Mouse (Mus musculus) midbrain, postnatal 0 days (tissue): ENCODE results near the gene Dvl3. TPM values are rescaled to one million over a fixed set of nuclear protein-coding genes. Genes with fewer than 3 reads are reported as not detected.
A peak's percentile ranks its signal among the peaks of the same experiment; 100 is the strongest.

Source experiments
- ATAC-seq: fragments of 200-750 bp; cut with Nextera tagmentation; 2 replicates; pipeline ENCODE4 v1.8.0; 2017; ENCODE audit warnings: moderate number of reproducible peaks, mild to moderate bottlenecking, moderate TSS enrichment, moderate library complexity; ENCODE audit not compliant: low FRiP score
- DNase-seq: peaks from one replicate; pipeline ENCODE4 v3.0.0-alpha.2; 2015; ENCODE audit warnings: low spot score
- H3K27ac ChIP-seq: fragments of 300-500 bp; sonication (generic); 2 replicates; pipeline ENCODE4 v1.5.1; 2014; ENCODE audit warnings: low read depth, mild to moderate bottlenecking, low read length, mixed read lengths
- H3K27me3 ChIP-seq: fragments of 300-500 bp; sonication (generic); 2 replicates; pipeline ENCODE4 v1.6.1; 2014; ENCODE audit warnings: low read length, control low read depth, mixed read lengths; ENCODE audit not compliant: insufficient read depth
- H3K36me3 ChIP-seq: fragments of 300-500 bp; sonication (generic); 2 replicates; pipeline ENCODE4 v1.6.1; 2014; ENCODE audit warnings: low read length, control low read depth, mixed read lengths; ENCODE audit not compliant: insufficient read depth
- H3K4me1 ChIP-seq: fragments of 300-500 bp; sonication (generic); 2 replicates; pipeline ENCODE4 v1.6.1; 2014; ENCODE audit warnings: mild to moderate bottlenecking, control low read depth, antibody characterized with exemption, low read length, mixed read lengths; ENCODE audit not compliant: insufficient read depth
- H3K4me2 ChIP-seq: fragments of 300-500 bp; sonication (generic); 2 replicates; pipeline ENCODE4 v1.6.1; 2014; ENCODE audit warnings: low read depth, mild to moderate bottlenecking, low read length, mixed read lengths; ENCODE audit not compliant: poor library complexity, severe bottlenecking
- H3K4me3 ChIP-seq: fragments of 300-500 bp; sonication (generic); 2 replicates; pipeline ENCODE4 v1.5.1; 2014; ENCODE audit warnings: low read depth, mild to moderate bottlenecking, low read length, moderate library complexity
- H3K9ac ChIP-seq: fragments of 300-500 bp; sonication (generic); replicated peaks from 2 replicates; pipeline ENCODE4 v1.6.1; 2014; ENCODE audit warnings: mild to moderate bottlenecking, low read length, moderate library complexity, mixed read lengths; ENCODE audit not compliant: poor library complexity, severe bottlenecking
- H3K9me3 ChIP-seq: fragments of 300-500 bp; sonication (generic); 2 replicates; pipeline ENCODE4 v1.6.1; 2016; ENCODE audit warnings: low read length, control low read depth
- CTCF ChIP-seq: IDR thresholded peaks from 2 replicates; pipeline ENCODE4 v1.5.1; 2016; ENCODE audit warnings: antibody characterized with exemption, mild to moderate bottlenecking
- WGBS: fragments of 180-500 bp; shearing (Covaris S2); extraction: QIAGEN DNeasy Blood & Tissue Kit; methylation state at CpG from one replicate; pipeline ENCODE4 v1.1.7; 2014; 5-methylcytosine and 5-hydroxymethylcytosine counted together
- polyA plus RNA-seq: library from polyadenylated mRNA; unstranded; fragments of >200 nt; fragmentation: Nextera tagmentation; extraction: Ambion mirVana; gene quantifications from 2 replicates; pipeline ENCODE4 v1.2.1, GENCODE M21; 2015
- total RNA-seq: library from RNA; depleted of rRNA; stranded (reverse); fragments of >200 nt; gene quantifications from 2 replicates; pipeline ENCODE4 v1.2.3, GENCODE M21; 2014

Dvl3 gene
- total and polyA plus RNA-seq, 2 experiments from 2014 or later = 29.5 to 46.3 TPM

- H3K9ac ChIP-seq = peak within 1 kb of the TSS; percentile 84
- peak within 1 kb of the TSS; percentile 82 for H3K27ac ChIP-seq
- peak; percentile 8; the same call in 1 of the 2 replicates for TF ChIP-seq CTCF
- H3K4me1 ChIP-seq = no peaks in the 10 kb centered on the region
- 1% methylated on average over 41 of the region's 49 CpGs for WGBS
- ATAC-seq (peak; percentile 93), DNase-seq (peak; percentile 94)
- peaks cover 19% of the 10 kb centered on the region for H3K36me3 ChIP-seq
- peak within 1 kb of the TSS; percentile 94 for H3K4me3 ChIP-seq
- peak within 1 kb of the TSS; percentile 82 for H3K4me2 ChIP-seq
- no peaks in the 10 kb centered on the region for H3K9me3 ChIP-seq
- no peaks in the 10 kb centered on the region for H3K27me3 ChIP-seq
Observed at GRCm38 (mm10) chr16:20498677-20499475, 17.9 kb upstream of the Dvl3 start, which contains the start of gene Eif2b5. Gene Eif2b5 (plus strand): TSS chr16:20498817.

- Histone ChIP-seq H3K27me3 (no peaks in the 10 kb centered on the region), H3K9me3 (no peaks in the 10 kb centered on the region), H3K4me1 (no peaks in the 10 kb centered on the region), H3K36me3 (peaks cover 83% of the 10 kb centered on the region), H3K4me2 (no peak overlapping the region), H3K27ac (no peak overlapping the region), H3K4me3 (no peak overlapping the region), H3K9ac (no peak overlapping the region)
- DNase-seq (no peak), ATAC-seq (no peak)
- no peak for TF ChIP-seq CTCF
- 88% methylated on average over 8 of the region's 8 CpGs for WGBS
Observed at GRCm38 (mm10) chr16:20506000-20506399, 10.8 kb upstream of the Dvl3 start.

- Histone ChIP-seq H3K27ac (no peak overlapping the region), H3K9me3 (no peaks in the 10 kb centered on the region), H3K36me3 (peaks cover 64% of the 10 kb centered on the region), H3K4me3 (no peak overlapping the region), H3K27me3 (no peaks in the 10 kb centered on the region), H3K4me2 (no peak overlapping the region), H3K4me1 (no peaks in the 10 kb centered on the region), H3K9ac (no peak overlapping the region)
- 85% methylated on average over 3 of the region's 3 CpGs for WGBS
- ATAC-seq (0 out of 2 replicates have a peak, but pooled peaks have one; percentile 44), DNase-seq (peak; percentile 42)
- peak; percentile 61 for TF ChIP-seq CTCF
Observed at GRCm38 (mm10) chr16:20509349-20509748, 7.4 kb upstream of the Dvl3 start.

- TF ChIP-seq CTCF = no peak
- peaks cover 47% of the 10 kb centered on the region for H3K36me3 ChIP-seq
- no peaks in the 10 kb centered on the region for H3K4me1 ChIP-seq
- H3K9ac ChIP-seq = no peak overlapping the region
- ATAC-seq (no peak), DNase-seq (no peak)
- H3K4me3 ChIP-seq = no peak overlapping the region
- 95% methylated on average over 7 of the region's 7 CpGs for WGBS
- no peak overlapping the region for H3K4me2 ChIP-seq
- H3K27me3 ChIP-seq = no peaks in the 10 kb centered on the region
- H3K27ac ChIP-seq = no peak overlapping the region
- no peaks in the 10 kb centered on the region for H3K9me3 ChIP-seq
Observed at GRCm38 (mm10) chr16:20511277-20511847, 5.4 kb upstream of the Dvl3 start.

- no peaks in the 10 kb centered on the region for H3K27me3 ChIP-seq
- H3K9ac ChIP-seq = peak overlapping the region; percentile 91
- H3K27ac ChIP-seq = peak overlapping the region; percentile 90; the same call in 1 of the 2 replicates
- no peaks in the 10 kb centered on the region for H3K9me3 ChIP-seq
- peaks cover 14% of the 10 kb centered on the region for H3K4me1 ChIP-seq
- no peak for TF ChIP-seq CTCF
- H3K4me2 ChIP-seq = peak overlapping the region; percentile 94
- ATAC-seq = no peak
- peaks cover 6% of the 10 kb centered on the region for H3K36me3 ChIP-seq
- DNase-seq = no peak
- peak overlapping the region; percentile 96 for H3K4me3 ChIP-seq
Observed at GRCm38 (mm10) chr16:20516032-20516431, 750 bp upstream of the Dvl3 start.

- peak; percentile 16 for DNase-seq
- Histone ChIP-seq H3K9me3 (no peaks in the 10 kb centered on the region), H3K4me1 (peaks cover 14% of the 10 kb centered on the region), H3K27me3 (no peaks in the 10 kb centered on the region), H3K36me3 (peaks cover 13% of the 10 kb centered on the region; the same call in 1 of the 2 replicates), H3K9ac (peak overlapping the region; percentile 91), H3K4me2 (peak overlapping the region; percentile 94), H3K4me3 (peak overlapping the region; percentile 96), H3K27ac (peak overlapping the region; percentile 90)
- under 1% methylated on average over 25 of the region's 26 CpGs for WGBS
- no peak for TF ChIP-seq CTCF
- ATAC-seq = peak; percentile 14; the same call in 1 of the 2 replicates
Observed at GRCm38 (mm10) chr16:20517216-20517615, 434 bp downstream of the Dvl3 start.
